32 mouse cellular contexts compared by ENCODE assay signal in genomic region chr10:80802204-80802912, GRCm38 (mm10). TPM values are rescaled to one million over a fixed set of nuclear protein-coding genes. Genes with fewer than 3 reads are reported as not detected.
DNase-seq lines count a peak whose midpoint lies in the region; ATAC-seq and TF ChIP-seq lines count a peak whose summit lies in the region.
"Had no signal": no experiment of that assay in that cellular context is flagged by ENCODE, and none has a peak within 500 bp of the region (broad histone marks: within the 10 kb centered on the region; RNA-seq: fewer than 3 reads in every experiment).

No protein-coding gene starts in this region.

- intact Hi-C loops in gastrocnemius, adult 2 months (cut with DNase I) = no loop called here

- H3K9me3 ChIP-seq in liver, embryonic 12.5 days (replicated peaks) = no peaks in the 10 kb centered on the region
- H3K9me3 ChIP-seq in liver, postnatal 0 days (ENCODE audit: low read length) = no peaks in the 10 kb centered on the region
- H3K9me3 ChIP-seq in embryonic facial prominence, embryonic 10.5 days = no peaks in the 10 kb centered on the region
- no peaks in the 10 kb centered on the region for H3K9me3 ChIP-seq in limb, embryonic 10.5 days (replicated peaks)
- H3K9me3 ChIP-seq: forebrain, embryonic 15.5 days; heart, embryonic 15.5 days; hindbrain, embryonic 13.5 days; kidney, embryonic 15.5 days; liver, embryonic 15.5 days; lung, embryonic 15.5 days; neural tube, embryonic 13.5 days had no signal

- no peak overlapping the region for H3K9ac ChIP-seq in liver, embryonic 12.5 days
- no peak overlapping the region for H3K9ac ChIP-seq in liver, postnatal 0 days (replicated peaks)
- H3K9ac ChIP-seq: forebrain, embryonic 15.5 days; heart, embryonic 15.5 days; hindbrain, embryonic 13.5 days; kidney, embryonic 15.5 days; liver, embryonic 15.5 days; lung, embryonic 15.5 days; neural tube, embryonic 13.5 days had no signal

- no peak for ATAC-seq in liver, embryonic 12.5 days
- ATAC-seq in liver, postnatal 0 days = no peak
- ATAC-seq: activated CD4-positive, CD25-positive, alpha-beta regulatory T cell, adult 4 months; forebrain, embryonic 15.5 days had no signal

- no peak for TF ChIP-seq CTCF in gastrocnemius, adult 2 months (IDR thresholded peaks at IDR 0.05)
- no peak for TF ChIP-seq CTCF in liver, postnatal 0 days (IDR thresholded peaks at IDR 0.05; ENCODE audit: low read depth)

- no peak overlapping the region for H3K4me2 ChIP-seq in liver, embryonic 12.5 days
- no peak overlapping the region for H3K4me2 ChIP-seq in liver, postnatal 0 days (ENCODE audit: low read depth, low read length)
- H3K4me2 ChIP-seq: forebrain, embryonic 15.5 days; heart, embryonic 15.5 days; hindbrain, embryonic 13.5 days; kidney, embryonic 15.5 days; liver, embryonic 15.5 days; lung, embryonic 15.5 days; midbrain, embryonic 11.5 days; neural tube, embryonic 13.5 days had no signal

- H3K27ac ChIP-seq in gastrocnemius, adult 2 months = no peak overlapping the region
- H3K27ac ChIP-seq in liver, embryonic 12.5 days = peak overlapping the region; percentile 10; the same call in 1 of the 2 replicates
- H3K27ac ChIP-seq in liver, postnatal 0 days (ENCODE audit: low read depth) = no peak overlapping the region
- no peak overlapping the region for H3K27ac ChIP-seq in embryonic facial prominence, embryonic 10.5 days (replicated peaks)
- H3K27ac ChIP-seq in limb, embryonic 10.5 days = no peak overlapping the region
- H3K27ac ChIP-seq: forebrain, embryonic 15.5 days; heart, embryonic 15.5 days; hindbrain, embryonic 13.5 days; kidney, embryonic 15.5 days; left cerebral cortex, adult 2 months; liver, embryonic 15.5 days; lung, embryonic 15.5 days; neural tube, embryonic 13.5 days had no signal

- peak; percentile 22 for DNase-seq in gastrocnemius, adult 2 months
- no peak for DNase-seq in gastrocnemius, adult 8-10 months (ENCODE audit: low spot score in 2 of 2)
- no peak for DNase-seq in liver, postnatal 0 days
- no peak for DNase-seq in embryonic facial prominence, embryonic 10.5 days (ENCODE audit: low spot score)
- DNase-seq in limb, embryonic 10.5 days (ENCODE audit: low spot score) = no peak
- DNase-seq in ovary, adult 18-20 months (ENCODE audit: low spot score) = no peak
- DNase-seq: adrenal gland, adult 2 months; adrenal gland, postnatal 36 days; B cell, adult 2 months; cerebellum, adult 8-10 months; heart, postnatal 36 days; kidney, adult 18-20 months; kidney, postnatal 25 days; liver; retina, postnatal 1 day; spleen, adult 18-20 months; thymus, adult 2 months; thymus, postnatal 36 days had no signal

- TF ChIP-seq EP300 in liver, postnatal 0 days (IDR thresholded peaks at IDR 0.05; ENCODE audit: low read depth) = no peak

- peaks cover 59% of the 10 kb centered on the region for H3K36me3 ChIP-seq in liver, embryonic 12.5 days
- H3K36me3 ChIP-seq in liver, postnatal 0 days (replicated peaks; ENCODE audit: insufficient read depth, low read length) = peaks cover 48% of the 10 kb centered on the region
- peaks cover 73% of the 10 kb centered on the region for H3K36me3 ChIP-seq in embryonic facial prominence, embryonic 10.5 days (replicated peaks)
- H3K36me3 ChIP-seq in limb, embryonic 10.5 days = peaks cover 74% of the 10 kb centered on the region

- H3K4me1 ChIP-seq in liver, embryonic 12.5 days = peaks cover 56% of the 10 kb centered on the region
- H3K4me1 ChIP-seq in liver, postnatal 0 days (ENCODE audit: insufficient read depth) = peaks cover 27% of the 10 kb centered on the region
- peaks cover 49% of the 10 kb centered on the region for H3K4me1 ChIP-seq in embryonic facial prominence, embryonic 10.5 days
- H3K4me1 ChIP-seq in limb, embryonic 10.5 days = peaks cover 46% of the 10 kb centered on the region

- no peak overlapping the region for H3K4me3 ChIP-seq in gastrocnemius, adult 2 months
- H3K4me3 ChIP-seq in liver, embryonic 12.5 days = no peak overlapping the region
- H3K4me3 ChIP-seq in liver, postnatal 0 days (ENCODE audit: low read depth, low read length) = no peak overlapping the region
- peak overlapping the region; percentile 18; the same call in 1 of the 2 replicates for H3K4me3 ChIP-seq in embryonic facial prominence, embryonic 10.5 days
- 0 out of 2 replicates have a peak overlapping the region, but pooled peaks have one; percentile 14 for H3K4me3 ChIP-seq in limb, embryonic 10.5 days
- H3K4me3 ChIP-seq: forebrain, embryonic 15.5 days; heart, embryonic 15.5 days; hindbrain, embryonic 13.5 days; kidney, embryonic 15.5 days; left cerebral cortex, adult 2 months; liver, embryonic 15.5 days; lung, embryonic 15.5 days; neural tube, embryonic 13.5 days had no signal

- H3K27me3 ChIP-seq in liver, embryonic 12.5 days (replicated peaks) = peaks cover 13% of the 10 kb centered on the region
- 0 out of 2 replicates have a peak, but pooled peaks cover under 1% of the 10 kb centered on the region for H3K27me3 ChIP-seq in liver, postnatal 0 days (ENCODE audit: insufficient read depth, low read length)
- peaks cover 24% of the 10 kb centered on the region for H3K27me3 ChIP-seq in embryonic facial prominence, embryonic 10.5 days (replicated peaks; ENCODE audit: low read depth, poor library complexity, severe bottlenecking)
- H3K27me3 ChIP-seq in limb, embryonic 10.5 days (ENCODE audit: low read depth, poor library complexity, severe bottlenecking) = peaks cover 16% of the 10 kb centered on the region
- H3K27me3 ChIP-seq: forebrain, embryonic 15.5 days; heart, embryonic 15.5 days had no signal

- WGBS in liver, embryonic 12.5 days (ENCODE audit: insufficient replicate concordance) = 83% methylated on average over 10 of the region's 10 CpGs
- 86% methylated on average over 9 of the region's 10 CpGs for WGBS in liver, postnatal 0 days (ENCODE audit: insufficient replicate concordance)
- 92% methylated on average over 10 of the region's 10 CpGs for WGBS in embryonic facial prominence, embryonic 10.5 days
- WGBS in limb, embryonic 10.5 days = 89% methylated on average over 10 of the region's 10 CpGs

RNA-seq across cellular contexts. Expression of gene Amh, which starts 2.7 kb away (rescaled TPM):
- under 1 TPM; 0.38 to 0.98 TPM for total RNA-seq in gastrocnemius, adult 2 months (2021)
- under 1 TPM in 3 of 4 experiments, not detected in 1; 0.22 to 0.40 (median 0.24) TPM for total RNA-seq in gastrocnemius, adult 8-10 months (2022)
- polyA plus RNA-seq in liver, embryonic 12.5 days (2016; fragmentation: Nextera tagmentation; extraction: Ambion mirVana) = 0.07 TPM in 1 of 2 replicates, not detected in the other
- polyA plus RNA-seq in liver, postnatal 0 days (2015; fragmentation: Nextera tagmentation; extraction: Ambion mirVana) = 0.06 TPM in 1 of 2 replicates, not detected in the other
- polyA plus RNA-seq in embryonic facial prominence, embryonic 10.5 days (2016; fragmentation: Nextera tagmentation; extraction: Ambion mirVana) = 0.11 and 0.17 TPM in 2 replicates
- polyA plus RNA-seq in limb, embryonic 10.5 days (2016; fragmentation: Nextera tagmentation; extraction: Ambion mirVana) = 0.09 TPM in 1 of 2 replicates, not detected in the other
- total RNA-seq: megakaryocyte progenitor cell, adult 5-6 weeks had no signal
- polyA plus RNA-seq: activated CD4-positive, CD25-positive, alpha-beta regulatory T cell, adult 4 months; kidney, embryonic 15.5 days; midbrain, embryonic 11.5 days; midbrain, postnatal 0 days; stomach, embryonic 16.5 days had no signal

RNA-seq across cellular contexts. Expression of gene Plekhj1, which starts 3.9 kb away (rescaled TPM):
- total RNA-seq in gastrocnemius, adult 2 months (2021) = 10 to 100 TPM; 22.3 to 29.8 TPM
- total RNA-seq in gastrocnemius, adult 8-10 months (2022) = 10 to 100 TPM; 24.2 to 34.4 (median 32.0) TPM
- 134 and 137 TPM in 2 replicates for polyA plus RNA-seq in liver, embryonic 12.5 days (2016; fragmentation: Nextera tagmentation; extraction: Ambion mirVana)
- polyA plus RNA-seq in liver, postnatal 0 days (2015; fragmentation: Nextera tagmentation; extraction: Ambion mirVana) = 42.0 and 43.7 TPM in 2 replicates
- 181 and 184 TPM in 2 replicates for polyA plus RNA-seq in embryonic facial prominence, embryonic 10.5 days (2016; fragmentation: Nextera tagmentation; extraction: Ambion mirVana)
- polyA plus RNA-seq in limb, embryonic 10.5 days (2016; fragmentation: Nextera tagmentation; extraction: Ambion mirVana) = 168 and 204 TPM in 2 replicates

RNA-seq across cellular contexts. Expression of gene Sf3a2, which starts 4.4 kb away (rescaled TPM):
- 10 to 100 TPM; 28.9 to 29.1 TPM for total RNA-seq in gastrocnemius, adult 2 months (2021)
- 10 to 100 TPM; 26.0 to 33.2 (median 29.9) TPM for total RNA-seq in gastrocnemius, adult 8-10 months (2022)
- polyA plus RNA-seq in liver, embryonic 12.5 days (2016; fragmentation: Nextera tagmentation; extraction: Ambion mirVana) = 53.5 and 54.1 TPM in 2 replicates
- polyA plus RNA-seq in liver, postnatal 0 days (2015; fragmentation: Nextera tagmentation; extraction: Ambion mirVana) = 20.9 and 22.2 TPM in 2 replicates
- polyA plus RNA-seq in embryonic facial prominence, embryonic 10.5 days (2016; fragmentation: Nextera tagmentation; extraction: Ambion mirVana) = 114 and 127 TPM in 2 replicates
- 113 and 121 TPM in 2 replicates for polyA plus RNA-seq in limb, embryonic 10.5 days (2016; fragmentation: Nextera tagmentation; extraction: Ambion mirVana)

RNA-seq across cellular contexts. Expression of gene Jsrp1, which starts 10.9 kb away (rescaled TPM):
- 100 to 1,000 TPM; 397 to 414 TPM for total RNA-seq in gastrocnemius, adult 2 months (2021)
- 100 to 1,000 TPM; 455 to 508 (median 490) TPM for total RNA-seq in gastrocnemius, adult 8-10 months (2022)
- polyA plus RNA-seq in liver, embryonic 12.5 days (2016; fragmentation: Nextera tagmentation; extraction: Ambion mirVana) = 0.18 and 0.46 TPM in 2 replicates
- 1.6 TPM in 1 of 2 replicates, not detected in the other for polyA plus RNA-seq in liver, postnatal 0 days (2015; fragmentation: Nextera tagmentation; extraction: Ambion mirVana)
- polyA plus RNA-seq in embryonic facial prominence, embryonic 10.5 days (2016; fragmentation: Nextera tagmentation; extraction: Ambion mirVana) = 0.26 and 0.52 TPM in 2 replicates
- polyA plus RNA-seq in limb, embryonic 10.5 days (2016; fragmentation: Nextera tagmentation; extraction: Ambion mirVana) = 0.74 and 0.80 TPM in 2 replicates
- total RNA-seq: megakaryocyte progenitor cell, adult 5-6 weeks; midbrain, postnatal 0 days had no signal
- polyA plus RNA-seq: activated CD4-positive, CD25-positive, alpha-beta regulatory T cell, adult 4 months; thymus, adult 2 months had no signal

RNA-seq across cellular contexts. Expression of gene Oaz1, which starts 24.1 kb away (rescaled TPM):
- total RNA-seq in gastrocnemius, adult 2 months (2021) = 100 to 1,000 TPM; 579 to 691 TPM
- total RNA-seq in gastrocnemius, adult 8-10 months (2022) = 1,000 to 10,000 TPM in 1 of 4 experiments, 100 to 1,000 TPM in 3; 735 to 1,031 (median 850) TPM
- polyA plus RNA-seq in liver, embryonic 12.5 days (2016; fragmentation: Nextera tagmentation; extraction: Ambion mirVana) = 1,528 and 1,635 TPM in 2 replicates
- polyA plus RNA-seq in liver, postnatal 0 days (2015; fragmentation: Nextera tagmentation; extraction: Ambion mirVana) = 1,017 and 1,029 TPM in 2 replicates
- 2,205 and 2,316 TPM in 2 replicates for polyA plus RNA-seq in embryonic facial prominence, embryonic 10.5 days (2016; fragmentation: Nextera tagmentation; extraction: Ambion mirVana)
- 2,414 and 2,486 TPM in 2 replicates for polyA plus RNA-seq in limb, embryonic 10.5 days (2016; fragmentation: Nextera tagmentation; extraction: Ambion mirVana)

Comparison
In these comparisons a context has a peak if more than half of its experiments do, and no peak if none do; other contexts are left out.
1. H3K4me3 ChIP-seq: peak in embryonic facial prominence, embryonic 10.5 days (single experiment) and limb, embryonic 10.5 days (single experiment); none in gastrocnemius, adult 2 months (single experiment), liver, embryonic 12.5 days (single experiment) and liver, postnatal 0 days (single experiment).